Mouse (Mus musculus) embryonic facial prominence, embryonic 12.5 days (tissue): ENCODE results near the gene Dyrk1b. TPM values are rescaled to one million over a fixed set of nuclear protein-coding genes. Genes with fewer than 3 reads are reported as not detected.
"Not testable (repeated sequence)": the region's sequence is repeated elsewhere in the genome, so short reads cannot be mapped to it uniquely, and the experiment has no call there.

Experiments
- ATAC-seq: fragments of 200-750 bp; cut with Nextera tagmentation; 2 replicates; pipeline ENCODE4 v1.8.0; 2017; ENCODE audit not compliant: insufficient number of reproducible peaks, insufficient read depth, low FRiP score, low TSS enrichment
- H3K27ac ChIP-seq: fragments of 300-500 bp; sonication (generic); 2 replicates; pipeline ENCODE4 v1.5.1; 2016; ENCODE audit warnings: mild to moderate bottlenecking
- H3K27me3 ChIP-seq: fragments of 300-500 bp; sonication (generic); 2 replicates; pipeline ENCODE4 v1.6.1; 2016; ENCODE audit warnings: mild to moderate bottlenecking, moderate library complexity
- H3K36me3 ChIP-seq: fragments of 300-500 bp; sonication (generic); 2 replicates; pipeline ENCODE4 v1.6.1; 2016; ENCODE audit warnings: mild to moderate bottlenecking
- H3K4me1 ChIP-seq: fragments of 300-500 bp; sonication (generic); 2 replicates; pipeline ENCODE4 v1.6.1; 2016
- H3K4me2 ChIP-seq: fragments of 300-500 bp; sonication (generic); replicated peaks from 2 replicates; pipeline ENCODE4 v1.6.1; 2016; ENCODE audit warnings: mild to moderate bottlenecking, moderate library complexity
- H3K4me3 ChIP-seq: fragments of 300-500 bp; sonication (generic); 2 replicates; pipeline ENCODE4 v1.5.1; 2016; ENCODE audit warnings: mild to moderate bottlenecking
- H3K9ac ChIP-seq: fragments of 300-500 bp; sonication (generic); 2 replicates; pipeline ENCODE4 v1.6.1; 2016; ENCODE audit warnings: mild to moderate bottlenecking, moderate library complexity
- H3K9me3 ChIP-seq: fragments of 300-500 bp; sonication (generic); 2 replicates; pipeline ENCODE4 v1.6.1; 2016; ENCODE audit warnings: mild to moderate bottlenecking, moderate library complexity
- WGBS: fragments of 180-500 bp; shearing (Covaris S2); methylation state at CpG from one replicate; pipeline ENCODE4 v1.1.7; 2016; 5-methylcytosine and 5-hydroxymethylcytosine counted together
- polyA plus RNA-seq: library from polyadenylated mRNA; unstranded; fragments of >200 nt; fragmentation: Nextera tagmentation; extraction: Ambion mirVana; gene quantifications from 2 replicates; pipeline ENCODE4 v1.2.1, GENCODE M21; 2016

Gene Dyrk1b
- polyA plus RNA-seq, 1 experiment from 2014 or later: 19.8 TPM

- ATAC-seq, H3K27me3 ChIP-seq, H3K4me3 ChIP-seq, H3K9me3 ChIP-seq, H3K9ac ChIP-seq, H3K36me3 ChIP-seq, H3K4me1 ChIP-seq, H3K27ac ChIP-seq, H3K4me2 ChIP-seq: not testable (repeated sequence)
- 82% methylated on average over 4 of the region's 4 CpGs for WGBS
These were observed 47.6 kb downstream of the Dyrk1b start for GRCm38 (mm10) chr7:28226836-28227235.

DNA sequence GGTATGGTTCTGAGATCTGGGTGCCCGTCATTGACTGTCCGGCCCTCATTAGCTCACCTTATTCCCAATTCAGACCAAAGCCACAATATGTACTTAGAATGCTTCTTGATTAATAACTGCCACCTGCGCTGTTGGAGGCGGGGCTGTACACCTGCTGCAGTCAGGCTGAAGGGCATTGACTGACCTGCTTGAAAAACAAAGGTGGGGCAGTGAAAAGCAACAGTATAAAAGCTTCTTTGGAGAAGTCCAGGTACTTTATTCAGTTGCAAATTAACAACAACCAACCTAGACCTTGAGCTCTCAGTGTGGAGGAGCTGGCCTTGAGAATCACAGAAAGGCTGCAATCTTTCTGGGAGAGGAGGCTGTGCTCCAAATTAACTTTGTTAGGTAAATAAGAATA, 48.2 kb downstream of the Dyrk1b start:
- H3K9ac ChIP-seq, H3K4me3 ChIP-seq, ATAC-seq, H3K27ac ChIP-seq, H3K36me3 ChIP-seq, H3K9me3 ChIP-seq, H3K27me3 ChIP-seq, H3K4me1 ChIP-seq, H3K4me2 ChIP-seq: not testable (repeated sequence)
- WGBS: 86% methylated on average over 4 of the region's 4 CpGs

Other genes with a start within 250 kb of the Dyrk1b start
- 23.4 and 24.8 TPM in 2 replicates for gene Zfp780b, start 200.3 kb upstream of the Dyrk1b start, polyA plus RNA-seq
- 5.2 and 6.6 TPM in 2 replicates for gene Zfp850, start 165.4 kb upstream of the Dyrk1b start, polyA plus RNA-seq
- 347 and 354 TPM in 2 replicates for gene Psmc4, start 129.4 kb upstream of the Dyrk1b start, polyA plus RNA-seq
- 0.40 and 0.73 TPM in 2 replicates for gene Fcgbp, start 108.2 kb upstream of the Dyrk1b start, polyA plus RNA-seq
- 0.04 TPM in 2 replicates for gene 9530053A07Rik, start 50.0 kb upstream of the Dyrk1b start, polyA plus RNA-seq
- 155 TPM in 2 replicates for gene Fbl, start 9.8 kb upstream of the Dyrk1b start, polyA plus RNA-seq
- gene Eid2, start 88.4 kb downstream of the Dyrk1b start, polyA plus RNA-seq: 10.3 and 18.2 TPM in 2 replicates
- gene Eid2b, start 98.3 kb downstream of the Dyrk1b start, polyA plus RNA-seq: 19.2 and 19.5 TPM in 2 replicates
- gene Selenov, start 111.7 kb downstream of the Dyrk1b start, polyA plus RNA-seq: not detected in 2 replicates
- gene Dll3, start 122.8 kb downstream of the Dyrk1b start, polyA plus RNA-seq: 3.5 and 3.7 TPM in 2 replicates
- gene Timm50, start 132.6 kb downstream of the Dyrk1b start, polyA plus RNA-seq: 162 and 170 TPM in 2 replicates
- gene Supt5, start 159.3 kb downstream of the Dyrk1b start, polyA plus RNA-seq: 106 TPM in 2 replicates
- gene Rps16, start 171.2 kb downstream of the Dyrk1b start, polyA plus RNA-seq: 836 and 855 TPM in 2 replicates
- 114 and 121 TPM in 2 replicates for gene Plekhg2, start 193.1 kb downstream of the Dyrk1b start, polyA plus RNA-seq
- gene Zfp36, start 200.8 kb downstream of the Dyrk1b start, polyA plus RNA-seq: 7.8 and 8.6 TPM in 2 replicates
- gene Med29, start 213.2 kb downstream of the Dyrk1b start, polyA plus RNA-seq: 51.1 and 52.0 TPM in 2 replicates
- 82.2 and 85.5 TPM in 2 replicates for gene Paf1, start 213.5 kb downstream of the Dyrk1b start, polyA plus RNA-seq